Mouse (Mus musculus) olfactory bulb, adult 2 months (tissue): ENCODE measurements around the gene Capn3. TPM values are rescaled to one million over a fixed set of nuclear protein-coding genes. Genes with fewer than 3 reads are reported as not detected.

Experiments
- H3K27ac ChIP-seq: fragments of 200-500 bp; 2 replicates; pipeline ENCODE4 v1.5.1; 2012; ENCODE audit warnings: low read depth, low read length; ENCODE audit not compliant: insufficient read depth
- H3K4me1 ChIP-seq: fragments of 200-500 bp; 2 replicates; pipeline ENCODE4 v1.6.1; 2012; ENCODE audit warnings: low read length; ENCODE audit not compliant: control insufficient read depth, insufficient read depth
- H3K4me3 ChIP-seq: fragments of 200-500 bp; 2 replicates; pipeline ENCODE4 v1.5.1; 2012; ENCODE audit warnings: mild to moderate bottlenecking, low read depth, low read length, moderate library complexity; ENCODE audit not compliant: insufficient read depth
- CTCF ChIP-seq: fragments of 200-500 bp; IDR thresholded peaks from 2 replicates; pipeline ENCODE4 v1.5.1; 2012; ENCODE audit warnings: low read depth, mild to moderate bottlenecking, low read length, moderate library complexity; ENCODE audit not compliant: insufficient read depth
- POLR2A ChIP-seq: fragments of 200-500 bp; IDR thresholded peaks from 2 replicates; pipeline ENCODE4 v1.6.1; 2012; ENCODE audit warnings: mild to moderate bottlenecking, low read depth, low read length, moderate library complexity; ENCODE audit not compliant: insufficient read depth
- WGBS: fragments of 180-500 bp; shearing (Covaris S2); methylation state at CpG from one replicate; pipeline ENCODE4 v1.1.7; 2018; 5-methylcytosine and 5-hydroxymethylcytosine counted together
- polyA plus RNA-seq: library from polyadenylated mRNA; stranded (reverse); fragments of >200 nt; gene quantifications from 2 replicates; pipeline ENCODE4 v1.2.4, GENCODE M21; 2012; ENCODE audit warnings: low replicate concordance; ENCODE audit not compliant: missing spikeins, insufficient read depth, insufficient read length

Capn3 gene
- polyA plus RNA-seq, 1 experiment, result not detected

DNA sequence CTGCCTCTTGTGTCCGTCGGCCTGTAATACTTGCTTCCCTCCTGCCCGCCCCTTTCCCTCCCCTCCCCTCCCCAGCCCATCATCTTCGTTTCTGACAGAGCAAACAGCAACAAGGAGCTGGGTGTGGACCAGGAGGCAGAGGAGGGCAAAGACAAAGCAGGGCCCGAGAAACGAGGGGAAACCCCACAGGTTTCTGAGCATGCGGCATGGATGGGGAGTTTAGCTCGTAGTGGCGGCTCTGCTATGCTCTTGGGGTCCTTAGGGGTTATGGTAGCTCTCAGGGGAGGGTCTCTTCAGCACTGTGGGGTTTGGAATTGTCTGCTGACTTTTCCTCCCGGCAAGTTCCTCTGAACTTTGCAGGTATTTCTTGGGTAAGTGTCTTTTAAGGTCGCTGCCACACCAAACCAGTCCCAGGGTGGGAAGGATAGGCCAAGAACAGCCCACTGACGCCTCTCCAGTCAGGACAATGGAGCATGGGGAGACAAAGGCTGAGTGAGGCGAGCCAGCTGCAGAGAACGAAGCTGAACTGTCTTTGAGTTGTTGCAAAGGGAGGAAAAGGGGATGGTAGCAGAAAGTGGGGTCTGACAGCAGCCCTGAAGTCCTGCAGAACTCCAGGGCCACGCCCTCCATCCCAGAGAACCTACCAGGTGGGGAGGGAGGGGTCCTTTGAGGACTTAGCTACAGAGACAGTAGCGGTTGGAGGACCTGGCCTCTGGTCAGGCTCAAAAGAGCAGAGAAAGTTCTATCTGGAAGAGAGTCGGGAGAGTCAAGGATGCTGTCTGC, 45.5 kb downstream of the Capn3 start:
- WGBS, result 44% methylated on average over 17 of the region's 17 CpGs
- TF ChIP-seq CTCF (no peak), POLR2A (no peak)
- H3K27ac ChIP-seq, result no peak overlapping the region
- H3K4me1 ChIP-seq, result no peaks in the 10 kb centered on the region
- H3K4me3 ChIP-seq, result no peak overlapping the region

- TF ChIP-seq POLR2A (no peak), CTCF (no peak)
- WGBS, result 68% methylated on average over 13 of the region's 13 CpGs
- Histone ChIP-seq H3K27ac (no peak overlapping the region), H3K4me1 (no peaks in the 10 kb centered on the region), H3K4me3 (no peak overlapping the region)
These were observed 46.2 kb downstream of the Capn3 start for GRCm38 (mm10) chr2:120501931-120502604.

GRCm38 (mm10) chr2:120502605-120502990, 46.8 kb downstream of the Capn3 start:
- TF ChIP-seq CTCF (no peak), POLR2A (no peak)
- Histone ChIP-seq H3K4me3 (no peak overlapping the region), H3K4me1 (no peaks in the 10 kb centered on the region), H3K27ac (no peak overlapping the region)
- WGBS, result 66% methylated on average over 3 of the region's 3 CpGs

DNA sequence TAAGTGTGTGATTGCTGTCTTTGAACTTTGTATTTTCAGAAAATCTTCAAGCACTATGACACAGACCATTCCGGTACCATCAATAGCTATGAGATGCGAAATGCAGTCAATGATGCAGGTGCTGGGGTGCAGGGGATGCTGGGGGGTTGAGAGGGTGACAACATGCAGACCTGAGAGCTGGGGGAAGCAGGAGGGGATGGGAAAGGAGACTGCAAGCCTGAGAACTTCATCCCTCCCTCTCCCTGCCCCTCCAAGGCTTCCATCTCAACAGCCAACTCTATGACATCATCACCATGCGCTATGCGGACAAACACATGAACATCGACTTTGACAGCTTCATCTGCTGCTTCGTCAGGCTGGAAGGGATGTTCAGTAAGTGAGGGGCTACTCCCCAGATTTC, 47.3 kb downstream of the Capn3 start:
- no peaks in the 10 kb centered on the region for H3K4me1 ChIP-seq
- no peak overlapping the region for H3K27ac ChIP-seq
- TF ChIP-seq CTCF, result no peak
- TF ChIP-seq POLR2A, result no peak
- no peak overlapping the region for H3K4me3 ChIP-seq
- 93% methylated on average over 6 of the region's 6 CpGs for WGBS

DNA sequence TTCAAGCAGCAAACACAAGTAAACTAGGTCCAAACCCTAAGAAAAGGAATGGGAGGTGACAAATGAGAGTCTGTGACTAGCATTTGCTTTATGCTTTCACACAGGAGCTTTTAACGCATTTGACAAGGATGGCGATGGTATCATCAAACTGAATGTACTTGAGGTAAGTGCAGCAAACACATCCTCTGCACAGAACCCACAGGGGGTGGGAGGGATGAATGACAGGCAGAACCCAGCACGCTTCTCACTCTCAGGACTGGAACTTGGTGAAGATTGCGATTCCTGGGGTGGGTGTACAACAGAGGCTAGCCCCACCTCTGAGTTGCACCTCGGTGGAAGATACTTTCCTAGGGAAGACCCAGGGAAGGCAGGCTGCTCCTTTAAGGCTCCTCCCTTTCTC, 48.2 kb downstream of the Capn3 start:
- no peak overlapping the region for H3K4me3 ChIP-seq
- no peak for TF ChIP-seq CTCF
- TF ChIP-seq POLR2A, result no peak
- no peak overlapping the region for H3K27ac ChIP-seq
- no peaks in the 10 kb centered on the region for H3K4me1 ChIP-seq
- 89% methylated on average over 5 of the region's 5 CpGs for WGBS

GRCm38 (mm10) chr2:120514181-120514580, 58.4 kb downstream of the Capn3 start:
- Histone ChIP-seq H3K4me3 (no peak overlapping the region), H3K27ac (no peak overlapping the region), H3K4me1 (no peaks in the 10 kb centered on the region)
- TF ChIP-seq CTCF, result no peak
- TF ChIP-seq POLR2A, result no peak
- WGBS, result 96% methylated on average over 4 of the region's 4 CpGs

DNA sequence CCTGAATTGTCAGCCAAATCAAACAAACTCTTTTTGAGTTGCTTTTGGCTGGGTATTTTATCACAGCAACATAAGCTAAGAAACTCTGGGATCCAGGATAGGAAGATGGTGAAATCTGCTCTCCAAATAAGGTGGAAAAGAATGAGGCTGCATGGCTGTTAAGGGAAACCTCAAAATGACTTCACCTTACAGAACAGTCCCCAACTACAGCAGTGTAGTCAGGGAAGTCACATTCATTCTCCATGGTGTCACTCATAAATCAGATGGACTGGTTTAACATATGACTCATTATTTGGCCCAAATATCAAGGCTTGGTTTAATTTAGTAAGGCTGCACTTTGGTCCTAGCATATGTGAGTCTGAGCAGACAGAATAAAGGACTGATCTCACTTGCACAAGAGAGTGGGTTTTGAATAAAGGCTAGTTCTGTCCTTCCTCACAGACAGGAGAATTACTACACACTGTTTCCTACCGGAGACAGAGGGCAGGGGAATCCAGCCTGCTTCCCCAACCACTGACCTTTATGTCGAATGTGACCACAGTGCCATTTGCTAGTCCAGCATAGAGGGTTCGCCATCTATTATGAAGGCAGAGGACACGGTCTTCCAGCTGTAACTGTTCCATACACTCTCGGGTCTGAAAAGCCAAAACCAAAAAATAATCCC, 62.9 kb downstream of the Capn3 start:
- no peak for TF ChIP-seq POLR2A
- no peak for TF ChIP-seq CTCF
- H3K4me3 ChIP-seq, result no peak overlapping the region
- 81% methylated on average over 5 of the region's 5 CpGs for WGBS
- no peaks in the 10 kb centered on the region for H3K4me1 ChIP-seq
- H3K27ac ChIP-seq, result no peak overlapping the region

- no peak overlapping the region for H3K27ac ChIP-seq
- no peak overlapping the region for H3K4me3 ChIP-seq
- H3K4me1 ChIP-seq, result no peaks in the 10 kb centered on the region
- TF ChIP-seq POLR2A (no peak), CTCF (no peak)
- 89% methylated on average over 5 of the region's 5 CpGs for WGBS
These were observed 71.0 kb downstream of the Capn3 start for GRCm38 (mm10) chr2:120526771-120527170.

DNA sequence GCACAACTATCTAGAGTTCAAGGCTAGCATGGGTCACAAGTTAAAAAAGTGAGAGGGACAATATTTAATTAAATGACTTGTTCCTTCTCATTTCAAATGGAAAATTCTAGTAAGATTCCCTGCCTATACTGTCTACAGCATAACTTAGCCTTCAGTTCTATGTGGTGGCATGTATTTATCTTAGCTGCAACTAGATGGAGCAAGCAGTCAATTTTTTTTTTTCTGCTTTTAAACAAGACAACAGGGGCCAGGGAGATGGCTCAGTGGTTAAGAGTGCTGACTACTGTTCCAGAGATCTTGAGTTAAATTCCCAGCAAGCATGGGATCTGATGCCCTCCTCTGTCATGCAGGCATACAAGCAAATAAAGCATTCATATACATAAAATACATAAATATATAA, 73.7 kb downstream of the Capn3 start:
- H3K4me1 ChIP-seq, result no peaks in the 10 kb centered on the region
- no peak overlapping the region for H3K27ac ChIP-seq
- H3K4me3 ChIP-seq, result no peak overlapping the region
- TF ChIP-seq POLR2A (no peak), CTCF (no peak)
